Mouse (Mus musculus) left cerebral cortex, adult 8-10 months (tissue): ENCODE results near the gene Gm9903. TPM values are rescaled to one million over a fixed set of nuclear protein-coding genes. Genes with fewer than 3 reads are reported as not detected.

Experiments used
- DNase-seq, 2 experiments: peaks; one replicate each; pipeline ENCODE4 v3.0.0; 2022; ENCODE audit warnings: low spot score in 2 of 2
- total RNA-seq, 4 experiments: library from RNA; stranded (reverse); gene quantifications; 2 replicates each; pipeline ENCODE4 v1.2.4; 2022

Gene Gm9903
- under 1 TPM; 0.55 to 0.89 (median 0.76) TPM for total RNA-seq

- peak; percentile 99 for DNase-seq
These were observed at the start of gene Gm9903, which contains the start of gene Fam53a for GRCm38 (mm10) chr5:33629301-33629987. Gene Gm9903 (plus strand): TSS chr5:33629925. Gene Fam53a (minus strand): TSS chr5:33629635.

GRCm38 (mm10) chr5:33580336-33580735 lies 49.4 kb upstream of the Gm9903 start:
- DNase-seq: no peak

- DNase-seq: no peak
These were observed 42.1 kb upstream of the Gm9903 start for GRCm38 (mm10) chr5:33587498-33588058.

GRCm38 (mm10) chr5:33588066-33588465 lies 41.7 kb upstream of the Gm9903 start:
- DNase-seq: no peak

- peak; percentile 30 to 47 for DNase-seq
These were observed 40.4 kb upstream of the Gm9903 start for GRCm38 (mm10) chr5:33589221-33589888.

GRCm38 (mm10) chr5:33593620-33594019 lies 36.1 kb upstream of the Gm9903 start:
- DNase-seq: no peak

- DNase-seq: no peak
These were observed 24.4 kb upstream of the Gm9903 start for GRCm38 (mm10) chr5:33605314-33605713.

- DNase-seq: no peak
These were observed 23.1 kb upstream of the Gm9903 start for GRCm38 (mm10) chr5:33606631-33607030.

GRCm38 (mm10) chr5:33607434-33607833 lies 22.3 kb upstream of the Gm9903 start:
- DNase-seq: no peak

- no peak for DNase-seq
These were observed 20.5 kb upstream of the Gm9903 start for GRCm38 (mm10) chr5:33609226-33609625.

- DNase-seq: no peak
These were observed 17.9 kb upstream of the Gm9903 start for GRCm38 (mm10) chr5:33611795-33612194.

GRCm38 (mm10) chr5:33614391-33614790 lies 15.3 kb upstream of the Gm9903 start:
- DNase-seq: no peak

GRCm38 (mm10) chr5:33622671-33623070 lies 7.1 kb upstream of the Gm9903 start:
- DNase-seq: no peak

GRCm38 (mm10) chr5:33623766-33624165 lies 6.0 kb upstream of the Gm9903 start:
- DNase-seq: no peak

- no peak for DNase-seq
These were observed 1.8 kb upstream of the Gm9903 start for GRCm38 (mm10) chr5:33627968-33628367.

GRCm38 (mm10) chr5:33628820-33629300 lies 865 bp upstream of the Gm9903 start:
- peak; percentile 28 to 47 for DNase-seq

GRCm38 (mm10) chr5:33630061-33630460 lies 336 bp downstream of the Gm9903 start:
- no peak for DNase-seq

GRCm38 (mm10) chr5:33630615-33631014 lies 890 bp downstream of the Gm9903 start:
- DNase-seq: no peak

GRCm38 (mm10) chr5:33632526-33632925 lies 2.8 kb downstream of the Gm9903 start:
- DNase-seq: no peak

- no peak for DNase-seq
These were observed 5.6 kb downstream of the Gm9903 start for GRCm38 (mm10) chr5:33635361-33635760.

GRCm38 (mm10) chr5:33637606-33638350 lies 8.1 kb downstream of the Gm9903 start:
- DNase-seq: no peak

- DNase-seq: no peak
These were observed 9.1 kb downstream of the Gm9903 start for GRCm38 (mm10) chr5:33638826-33639225.
